Mouse (Mus musculus) neural tube, embryonic 10.5 days (tissue): ENCODE data around the gene Gm49368.
"Not testable (repeated sequence)": the region's sequence is repeated elsewhere in the genome, so short reads cannot be mapped to it uniquely, and the experiment has no call there.

Experiments
- DNase-seq: peaks from one replicate; pipeline ENCODE4 v3.0.0-alpha.2; 2017; ENCODE audit warnings: low spot score; ENCODE audit errors: extremely low spot score

Gm49368 gene

GRCm38 (mm10) chr7:128062456-128062855 lies at the start of gene Gm49368, which contains the start of gene Itgam:
Gm49368 (plus strand) TSS chr7:128062683.
Itgam (plus strand) TSS chr7:128062640.
- no peak for DNase-seq

- DNase-seq, result no peak
These were observed 49.4 kb upstream of the Gm49368 start for GRCm38 (mm10) chr7:128013116-128013515.

DNA sequence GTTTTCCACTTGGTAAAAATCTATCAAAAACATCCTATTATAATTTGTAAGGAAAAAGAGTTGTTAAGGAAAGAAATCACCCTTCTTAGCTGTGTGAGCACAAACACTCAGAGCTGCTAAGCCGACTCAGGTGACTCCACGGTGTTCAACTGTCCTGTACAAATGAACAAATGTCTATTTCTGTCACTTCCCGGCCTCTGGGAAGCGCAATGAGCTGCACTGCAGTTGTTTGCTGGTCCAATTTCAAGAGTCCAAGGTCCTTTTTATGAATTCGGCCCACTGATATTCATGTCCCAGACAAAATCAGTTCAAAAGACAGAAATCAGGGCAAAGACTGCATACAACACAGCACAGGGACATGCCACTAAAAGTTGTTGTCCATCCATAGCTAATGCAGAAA lies 46.3 kb upstream of the Gm49368 start:
- not testable (repeated sequence) for DNase-seq

GRCm38 (mm10) chr7:128016650-128017049 lies 45.8 kb upstream of the Gm49368 start:
- no peak for DNase-seq

DNA sequence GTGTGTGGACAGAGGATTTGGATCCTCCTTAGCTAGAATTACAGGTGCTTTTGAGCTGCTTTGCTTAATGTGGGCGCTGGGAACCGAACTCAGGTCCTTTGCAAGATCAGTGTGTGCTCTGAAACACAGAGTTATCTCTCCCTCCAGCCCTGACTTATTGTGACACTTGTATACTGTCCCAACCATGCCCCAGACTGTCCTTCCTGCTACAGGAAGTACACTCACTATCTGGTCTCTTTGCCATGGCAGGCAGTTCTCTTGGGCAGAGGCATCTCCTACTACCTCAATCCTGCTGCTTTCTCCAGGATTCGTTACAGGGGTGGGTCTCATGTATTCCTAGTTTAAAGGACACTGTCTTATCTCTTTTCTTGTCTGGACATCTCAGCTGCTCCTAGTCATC lies 44.2 kb upstream of the Gm49368 start:
- DNase-seq, result no peak

DNA sequence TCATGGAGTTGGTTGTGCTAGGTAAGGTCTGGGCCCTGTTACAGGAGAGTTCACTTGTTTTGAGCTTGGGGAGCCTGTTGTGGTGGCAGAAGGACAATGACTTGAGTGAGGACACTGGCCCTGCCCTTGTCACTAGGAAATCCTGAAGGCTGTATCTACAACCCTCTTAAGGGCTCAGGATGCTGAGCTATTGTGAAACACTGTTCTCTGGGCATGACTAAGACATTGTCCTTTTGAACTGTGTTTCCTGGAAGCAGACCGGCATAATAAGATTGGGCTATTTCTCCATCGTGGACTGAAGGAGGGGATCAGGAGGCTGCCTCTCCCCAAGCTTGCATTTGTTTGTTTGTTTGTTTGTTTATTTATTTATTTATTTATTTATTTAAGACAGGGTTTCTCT lies 43.3 kb upstream of the Gm49368 start:
- no peak for DNase-seq

DNA sequence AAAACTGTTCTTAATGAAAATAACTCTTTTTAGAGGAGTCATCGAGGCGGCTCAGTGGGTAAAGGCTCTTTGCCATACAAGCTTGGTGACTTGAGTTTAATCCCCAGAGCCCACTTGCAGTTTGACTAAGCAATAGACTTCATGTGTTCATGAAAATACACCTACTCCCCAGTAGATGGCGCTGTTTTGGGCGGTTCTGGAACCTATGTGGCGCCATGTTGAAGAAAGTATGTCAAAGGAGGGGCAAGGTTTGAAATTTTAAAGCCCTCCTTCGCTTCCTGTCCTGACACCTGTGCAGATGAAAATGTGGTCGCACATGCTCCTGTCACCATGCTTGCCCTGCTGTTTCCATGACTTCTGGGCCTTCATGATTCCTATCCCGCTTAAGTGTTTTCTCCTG lies 39.5 kb upstream of the Gm49368 start:
- no peak for DNase-seq

- no peak for DNase-seq
These were observed 38.9 kb upstream of the Gm49368 start for GRCm38 (mm10) chr7:128023565-128023964.

- DNase-seq, result no peak
These were observed 38.1 kb upstream of the Gm49368 start for GRCm38 (mm10) chr7:128024364-128024763.

- no peak for DNase-seq
These were observed 37.6 kb upstream of the Gm49368 start for GRCm38 (mm10) chr7:128024932-128025331.

DNA sequence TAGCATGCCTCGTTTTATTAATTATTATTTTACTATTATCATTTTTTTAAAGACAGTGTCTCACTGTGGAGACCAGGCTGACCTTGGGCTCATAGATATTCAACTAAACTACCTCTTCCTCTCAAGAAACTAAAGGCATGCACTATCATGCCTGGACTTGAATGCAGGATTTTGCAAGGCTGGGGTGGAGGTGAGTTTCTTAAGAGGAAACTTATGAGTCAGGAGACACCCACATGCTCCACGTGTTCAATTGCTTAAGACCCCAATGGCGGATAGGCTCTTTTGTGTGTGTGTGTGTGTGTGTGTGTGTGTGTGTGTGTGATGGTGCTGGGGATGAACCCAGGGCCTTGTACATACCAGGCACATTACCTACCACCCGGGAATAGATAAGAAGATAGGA lies 37.1 kb upstream of the Gm49368 start:
- no peak for DNase-seq

- DNase-seq, result no peak
These were observed 31.0 kb upstream of the Gm49368 start for GRCm38 (mm10) chr7:128031403-128031976.

DNA sequence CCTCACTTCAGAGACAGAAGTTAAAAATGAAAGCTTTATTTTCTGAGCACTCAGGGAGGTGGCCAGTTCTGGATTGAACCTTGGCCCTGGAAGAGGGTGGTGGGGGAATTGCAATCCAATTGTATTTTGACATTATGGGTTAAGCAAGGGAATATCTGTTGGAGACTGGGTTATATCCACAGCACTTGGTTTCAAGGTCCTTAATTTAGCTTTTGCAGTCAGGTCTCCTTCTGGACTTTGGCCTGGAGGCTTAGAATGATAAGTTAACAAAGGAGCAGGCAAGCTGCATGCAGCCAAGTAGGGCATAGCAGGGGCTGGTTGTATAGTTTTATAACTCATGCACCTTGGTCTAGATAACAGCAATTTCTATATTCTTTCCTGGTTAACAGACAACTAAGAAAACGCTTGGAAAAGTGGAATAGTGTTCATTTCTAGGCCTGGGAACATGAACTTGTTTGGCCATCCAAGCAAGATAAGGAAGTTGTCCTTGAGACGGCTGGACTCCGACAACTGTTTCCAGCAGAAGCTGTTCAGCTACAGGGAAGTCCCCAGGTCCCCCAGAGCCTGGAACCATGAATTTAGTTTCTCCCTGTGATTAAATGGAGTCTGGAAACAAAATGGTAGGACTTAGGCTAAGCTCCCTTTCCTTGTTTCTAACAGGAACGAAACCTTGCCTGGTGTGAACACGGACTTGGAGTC lies 30.0 kb upstream of the Gm49368 start:
- DNase-seq, result no peak

DNA sequence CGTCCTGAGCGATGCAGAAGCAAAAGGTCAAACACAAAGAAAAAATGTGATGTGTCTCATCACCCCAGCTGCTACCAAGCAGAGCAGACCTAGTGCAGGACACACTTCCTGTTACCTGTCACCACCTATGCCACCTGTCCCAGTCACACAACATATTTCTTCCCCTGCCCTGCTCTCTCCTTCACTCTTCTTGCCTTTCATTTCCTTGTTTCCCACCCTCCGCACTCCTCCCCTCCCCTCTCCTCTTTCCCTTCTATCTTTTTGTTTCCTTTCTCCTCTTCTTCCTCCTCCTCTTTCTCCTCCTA lies 29.5 kb upstream of the Gm49368 start:
- DNase-seq, result no peak

DNA sequence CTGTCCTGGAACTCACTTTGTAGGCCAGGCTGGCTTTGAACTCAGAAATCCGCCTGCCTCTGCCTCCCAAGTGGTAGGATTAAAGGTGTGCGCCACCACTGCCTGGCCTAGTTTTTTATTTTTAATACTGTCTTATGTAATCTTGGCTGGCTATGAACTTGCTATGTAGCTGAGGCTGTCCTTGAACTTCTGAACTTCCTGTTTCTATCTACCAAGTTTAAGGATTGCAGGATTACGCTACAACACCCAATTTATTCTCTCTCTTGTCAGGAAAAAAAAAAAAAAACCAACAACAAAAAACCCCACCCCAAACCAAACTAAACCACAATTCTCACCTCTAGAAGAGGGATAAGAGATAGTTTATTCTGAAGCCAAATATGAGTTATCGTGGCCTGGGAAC lies 28.9 kb upstream of the Gm49368 start:
- no peak for DNase-seq

- DNase-seq, result not testable (repeated sequence)
These were observed 20.2 kb upstream of the Gm49368 start for GRCm38 (mm10) chr7:128042161-128042820.

GRCm38 (mm10) chr7:128044142-128044785 lies 18.2 kb upstream of the Gm49368 start:
- DNase-seq, result no peak

- no peak for DNase-seq
These were observed 16.8 kb upstream of the Gm49368 start for GRCm38 (mm10) chr7:128045640-128046039.

DNA sequence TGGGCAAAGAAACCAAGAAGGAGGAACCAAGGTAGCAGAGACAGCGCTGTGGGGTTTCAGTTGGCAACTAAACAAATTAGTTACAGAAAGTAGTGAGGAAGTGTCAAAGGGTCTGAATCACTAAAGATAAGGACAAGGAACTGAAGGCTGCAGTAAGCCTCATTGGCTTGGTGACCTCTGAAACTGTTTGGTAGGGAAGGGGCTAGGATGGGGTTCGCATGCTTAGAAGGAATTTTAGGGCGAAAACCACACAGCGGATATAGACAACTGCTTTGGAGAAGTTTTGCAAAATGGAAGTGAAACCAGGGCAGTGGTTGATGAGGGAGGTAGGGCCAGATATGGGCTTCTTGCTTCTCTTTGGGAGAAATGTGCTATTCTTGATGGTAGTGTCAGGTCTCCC lies 13.7 kb upstream of the Gm49368 start:
- DNase-seq, result no peak

DNA sequence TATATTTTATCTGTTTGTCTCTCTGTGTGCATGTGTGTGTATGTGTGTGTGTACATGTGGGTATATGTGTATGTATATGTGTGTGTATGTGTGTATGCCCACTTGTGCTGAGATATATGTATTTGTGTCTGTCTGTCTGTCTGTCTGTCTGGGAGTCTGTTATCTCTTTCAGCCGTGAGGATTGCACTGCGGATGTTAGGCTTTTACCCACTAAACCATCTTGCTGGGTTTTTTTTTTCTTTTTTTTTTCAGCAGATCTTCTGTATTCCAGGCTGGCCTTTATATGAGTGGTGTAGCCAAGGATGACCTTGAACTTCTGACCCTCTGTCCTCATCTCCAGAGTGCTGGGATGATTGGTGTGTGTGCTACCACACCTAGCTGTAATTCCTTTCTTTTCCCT lies 13.2 kb upstream of the Gm49368 start:
- DNase-seq, result no peak

- DNase-seq, result no peak
These were observed 11.7 kb upstream of the Gm49368 start for GRCm38 (mm10) chr7:128050739-128051138.

- DNase-seq, result no peak
These were observed 9.4 kb upstream of the Gm49368 start for GRCm38 (mm10) chr7:128053061-128053460.
